Mouse (Mus musculus) Muller cell, postnatal 12 days (primary cell): ENCODE results near the gene Kmt5c.

Source experiments
- DNase-seq: peaks from one replicate; pipeline ENCODE4 v3.0.0-alpha.2; 2015; ENCODE audit errors: inconsistent ontology term

Gene Kmt5c

GRCm38 (mm10) chr7:4746326-4746980 lies 6.5 kb downstream of the Kmt5c start:
- DNase-seq: no peak

GRCm38 (mm10) chr7:4747156-4747899 lies 7.4 kb downstream of the Kmt5c start:
- DNase-seq: no peak

DNA sequence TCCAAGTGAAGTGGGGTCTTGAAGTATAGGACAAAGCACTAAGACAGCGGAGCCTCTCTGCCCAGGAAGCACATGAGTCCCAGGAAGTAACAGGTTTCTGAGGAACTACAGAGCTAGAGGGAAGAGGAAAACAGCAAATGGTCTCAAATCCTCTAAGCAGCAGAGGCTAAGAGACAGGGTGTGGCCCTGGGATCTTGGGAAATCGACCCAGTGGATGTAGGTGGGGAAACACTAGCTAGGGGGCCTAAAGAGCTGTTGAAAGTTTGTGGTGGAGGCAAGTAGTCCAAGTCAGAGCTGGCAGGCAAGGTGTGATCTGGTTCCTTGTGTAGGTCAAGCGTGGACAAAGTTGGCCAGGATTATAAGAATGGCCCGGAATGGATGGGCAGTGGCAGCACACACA lies 8.4 kb downstream of the Kmt5c start:
- no peak for DNase-seq

- DNase-seq: no peak
Measured at GRCm38 (mm10) chr7:4749169-4749568, 9.3 kb downstream of the Kmt5c start.

DNA sequence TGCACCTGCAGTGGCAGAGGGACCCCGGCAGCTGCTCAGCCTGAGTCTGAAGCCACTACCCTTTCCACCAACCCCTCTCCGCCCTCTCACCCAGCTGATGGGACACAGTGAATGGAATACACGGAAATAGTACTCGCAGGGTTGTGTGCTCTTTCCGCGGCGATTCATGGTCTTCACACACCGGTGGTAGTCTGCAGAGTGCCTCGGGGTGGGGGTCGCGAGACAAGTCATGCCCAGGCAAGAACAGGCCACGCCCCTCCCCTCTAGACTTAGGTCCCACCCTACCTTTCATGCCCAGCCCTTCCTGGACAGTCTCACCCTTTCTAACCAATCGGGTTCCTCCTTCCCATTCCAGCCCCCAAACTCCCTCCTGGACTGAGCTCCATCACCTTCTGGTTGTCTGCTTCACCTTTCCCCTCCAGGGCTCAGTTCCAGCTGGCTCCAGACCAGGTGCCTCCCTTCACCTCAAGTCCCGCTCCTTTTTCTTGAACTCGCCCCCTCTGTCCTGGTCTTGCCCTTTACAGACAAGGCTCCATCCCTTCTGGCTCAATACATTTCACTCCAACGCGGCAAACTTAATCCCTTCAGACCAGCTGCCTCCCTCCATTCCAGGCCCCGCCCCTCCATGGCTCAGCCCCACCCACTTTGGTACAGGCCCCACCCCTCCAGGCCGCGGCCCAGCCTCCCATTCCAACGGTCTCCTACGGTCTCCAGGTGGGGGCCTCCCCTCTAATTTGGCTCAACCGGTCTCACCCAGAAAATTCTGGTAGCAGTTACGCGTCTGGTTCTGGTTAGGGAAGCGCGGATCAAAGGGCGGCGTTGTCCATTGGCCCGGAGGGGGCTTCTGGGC lies 12.3 kb downstream of the Kmt5c start:
- DNase-seq: peak; percentile 88

DNA sequence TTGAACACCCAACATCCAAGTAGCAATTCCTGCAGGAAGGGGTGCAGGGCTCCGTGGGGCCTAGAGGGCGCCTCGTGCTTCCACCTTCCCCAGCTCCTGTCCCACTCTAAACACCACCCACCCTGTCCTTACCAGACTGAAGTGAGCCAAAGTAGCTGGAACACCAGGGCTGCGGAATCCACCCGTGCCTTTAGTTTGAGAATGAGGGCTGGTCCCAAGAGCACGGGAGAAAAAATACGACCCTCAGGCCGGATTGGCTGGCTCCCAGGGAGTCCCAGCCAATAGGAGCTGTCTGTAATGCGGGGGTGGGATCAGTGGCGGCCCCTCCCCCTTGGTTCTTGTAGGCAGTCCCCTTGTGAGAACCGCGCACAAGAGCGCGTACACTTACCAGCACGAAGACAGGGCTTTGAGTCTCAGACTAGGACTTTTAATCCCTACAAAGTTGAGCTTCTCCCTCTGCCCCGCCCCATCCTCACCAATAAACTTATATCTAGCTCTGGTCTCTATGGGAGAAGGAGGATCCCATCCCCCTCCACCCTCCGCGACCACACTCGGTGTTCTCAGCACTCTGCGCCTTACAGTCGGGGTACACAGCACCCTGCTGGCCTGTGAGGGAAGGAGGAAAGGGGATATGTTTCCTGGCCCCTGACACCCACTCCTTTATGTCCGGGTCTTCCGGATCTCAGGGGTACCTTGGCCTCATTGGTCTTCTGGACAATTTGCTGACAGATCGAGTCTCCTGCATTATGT lies 13.1 kb downstream of the Kmt5c start, which contains the start of gene Cox6b2:
Cox6b2 (minus strand) TSS at position 274 of the 750 bp plus-strand sequence.
- DNase-seq: peak; percentile 95

GRCm38 (mm10) chr7:4759670-4760069 lies 19.8 kb downstream of the Kmt5c start:
- DNase-seq: no peak

DNA sequence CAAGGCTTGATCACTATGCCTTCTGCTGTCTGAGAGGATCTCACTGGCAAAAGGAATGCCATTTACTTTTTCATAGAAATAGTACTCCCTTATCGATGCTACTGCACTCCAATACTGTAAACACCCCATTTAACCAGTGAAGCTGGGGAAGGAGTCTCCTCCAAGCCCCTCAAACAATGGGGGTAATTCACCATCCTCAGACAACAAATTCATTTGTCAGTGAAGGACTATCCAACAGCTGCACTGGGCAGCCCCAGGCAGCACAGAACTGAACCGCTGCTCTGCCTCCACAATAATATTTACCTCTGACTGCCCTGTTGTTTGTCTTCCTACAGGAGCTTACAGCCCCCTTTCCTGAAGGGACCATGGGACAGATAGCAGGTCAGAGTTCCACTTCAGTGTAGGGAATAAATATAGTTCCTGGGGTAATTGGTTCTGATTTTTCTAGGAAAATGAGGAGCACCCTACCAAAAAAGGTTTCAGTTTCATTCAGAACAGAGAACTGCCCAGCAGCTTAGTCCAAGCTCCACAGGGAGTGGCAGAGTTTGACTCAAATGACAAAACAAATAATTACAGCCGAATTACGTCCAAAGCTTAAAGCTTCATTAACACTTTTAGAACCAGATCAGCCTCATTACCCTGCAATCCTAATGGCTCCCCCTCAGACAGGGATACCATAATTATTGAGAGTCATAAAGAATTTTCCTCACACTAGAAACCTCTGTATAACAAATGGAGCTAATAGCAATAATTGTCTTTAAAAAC lies 25.2 kb downstream of the Kmt5c start:
- no peak for DNase-seq

GRCm38 (mm10) chr7:4771202-4771601 lies 31.3 kb downstream of the Kmt5c start, which contains the start of gene Fam71e2:
TSS of gene Fam71e2 (minus strand) at chr7:4771302.
- DNase-seq: no peak

DNA sequence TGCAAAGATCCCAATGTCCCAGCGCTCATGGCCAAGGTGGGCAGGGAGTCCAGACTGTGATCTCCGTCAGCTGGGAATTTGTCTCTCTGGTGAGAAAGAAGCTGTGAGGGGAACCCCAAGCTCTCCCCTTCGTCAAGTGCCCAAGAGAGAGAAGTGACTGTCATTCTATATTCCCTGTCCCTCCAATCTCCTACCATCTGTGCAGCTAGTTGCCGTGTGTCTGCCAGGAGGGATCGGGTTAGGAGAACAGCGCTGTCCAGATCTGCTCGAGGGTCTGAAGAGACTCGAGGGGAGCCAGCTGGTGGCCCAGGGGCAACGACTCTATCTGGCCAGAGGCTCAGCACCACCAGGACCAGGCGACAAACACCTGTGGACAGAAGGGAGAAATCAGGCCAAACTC lies 36.2 kb downstream of the Kmt5c start:
- no peak for DNase-seq

DNA sequence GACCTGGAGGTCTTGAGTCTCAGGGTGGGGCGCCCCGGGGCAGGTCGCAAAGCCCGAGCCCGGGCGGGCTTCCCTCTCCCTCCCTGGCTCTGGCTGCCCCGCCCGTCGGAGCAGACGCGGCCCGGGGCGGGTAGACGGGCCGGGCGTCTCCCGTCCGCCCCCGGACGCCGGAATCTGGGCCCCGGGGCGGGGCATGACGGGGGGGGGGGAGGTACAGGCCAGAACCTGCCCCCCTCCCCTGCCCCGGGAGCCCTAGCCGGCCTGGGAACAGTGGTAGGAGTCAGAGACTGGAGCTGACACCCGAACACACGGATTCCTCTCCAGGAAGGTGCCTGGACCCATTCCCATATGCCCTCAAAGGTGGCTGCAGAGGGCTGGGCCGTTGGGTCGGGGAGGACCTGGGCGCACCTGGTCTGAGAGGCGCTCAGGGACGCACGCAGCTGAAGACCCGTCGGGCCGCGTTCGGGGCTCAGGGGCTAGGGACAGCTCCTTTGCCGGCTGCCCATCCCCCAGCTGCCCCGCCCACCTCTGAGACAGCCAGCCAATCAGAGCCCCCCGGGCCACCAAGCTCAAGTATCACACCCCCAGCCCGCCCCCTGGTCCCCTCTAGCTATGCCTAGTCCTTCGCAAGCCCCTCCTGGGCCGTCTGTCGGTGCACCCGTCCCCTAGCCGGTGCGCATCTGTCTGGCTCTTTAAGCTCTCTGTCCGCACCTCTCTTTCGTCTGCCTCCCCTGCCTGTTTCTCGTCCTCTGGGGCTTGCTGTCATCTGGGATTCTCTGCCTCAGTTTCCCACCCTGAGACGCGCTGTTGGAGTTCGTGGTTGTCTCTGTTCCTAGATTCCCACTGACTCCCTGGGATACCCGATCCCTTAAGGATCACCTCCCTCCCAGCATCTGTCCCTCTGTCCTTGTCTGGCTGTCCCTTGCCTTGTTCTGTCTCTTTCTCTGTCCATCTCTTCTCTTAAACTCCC lies 37.2 kb downstream of the Kmt5c start:
- peak; percentile 84 for DNase-seq

GRCm38 (mm10) chr7:4777851-4778637 lies 38.1 kb downstream of the Kmt5c start:
- DNase-seq: no peak

DNA sequence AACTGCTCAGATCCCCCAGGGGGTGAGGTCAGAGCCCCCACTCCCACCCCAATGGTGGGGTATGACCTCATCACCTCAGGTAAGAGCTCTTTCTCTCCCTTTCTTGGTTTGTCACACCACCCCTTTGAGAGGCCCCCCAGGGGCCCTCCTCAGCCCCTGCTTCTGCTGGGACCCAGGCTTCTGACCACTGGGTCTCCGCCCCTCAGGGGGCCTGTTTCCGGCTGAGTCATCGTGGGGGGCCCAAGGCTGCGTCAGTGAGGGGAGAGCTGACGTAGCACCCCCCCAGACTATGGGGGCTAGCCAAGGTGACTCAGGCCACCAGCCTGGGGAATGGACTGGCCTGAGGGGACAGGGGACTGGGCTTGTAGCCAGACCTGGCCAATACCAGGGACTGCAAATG lies 40.0 kb downstream of the Kmt5c start:
- DNase-seq: no peak

- DNase-seq: no peak
Measured at GRCm38 (mm10) chr7:4782130-4782529, 42.2 kb downstream of the Kmt5c start.

DNA sequence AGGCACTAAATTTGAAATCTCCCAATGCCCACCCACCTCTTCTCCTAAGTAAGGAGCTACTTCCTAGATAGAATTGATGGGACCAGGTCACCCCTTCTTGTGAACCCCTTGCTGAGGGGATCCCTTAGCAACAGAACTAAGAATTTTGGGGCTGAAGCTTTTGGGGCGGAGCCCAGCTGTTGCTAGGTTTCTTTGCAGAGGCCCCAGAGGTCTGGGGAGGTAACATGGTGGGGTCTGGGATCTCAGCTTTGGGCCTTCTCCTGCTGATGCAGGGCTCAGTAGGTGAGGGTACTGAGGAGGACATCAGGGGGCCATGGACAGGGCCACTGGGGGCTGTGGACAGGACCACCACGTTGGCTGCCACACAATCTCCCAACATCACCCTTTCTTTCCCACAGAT lies 42.8 kb downstream of the Kmt5c start, which contains the start of the genes Il11 and Tmem190:
Il11 (minus strand) TSS at position 101 of the 400 bp plus-strand sequence.
Tmem190 (plus strand) TSS at position 179 of the 400 bp plus-strand sequence.
- DNase-seq: no peak

- no peak for DNase-seq
Measured at GRCm38 (mm10) chr7:4783667-4784268, 43.9 kb downstream of the Kmt5c start.

DNA sequence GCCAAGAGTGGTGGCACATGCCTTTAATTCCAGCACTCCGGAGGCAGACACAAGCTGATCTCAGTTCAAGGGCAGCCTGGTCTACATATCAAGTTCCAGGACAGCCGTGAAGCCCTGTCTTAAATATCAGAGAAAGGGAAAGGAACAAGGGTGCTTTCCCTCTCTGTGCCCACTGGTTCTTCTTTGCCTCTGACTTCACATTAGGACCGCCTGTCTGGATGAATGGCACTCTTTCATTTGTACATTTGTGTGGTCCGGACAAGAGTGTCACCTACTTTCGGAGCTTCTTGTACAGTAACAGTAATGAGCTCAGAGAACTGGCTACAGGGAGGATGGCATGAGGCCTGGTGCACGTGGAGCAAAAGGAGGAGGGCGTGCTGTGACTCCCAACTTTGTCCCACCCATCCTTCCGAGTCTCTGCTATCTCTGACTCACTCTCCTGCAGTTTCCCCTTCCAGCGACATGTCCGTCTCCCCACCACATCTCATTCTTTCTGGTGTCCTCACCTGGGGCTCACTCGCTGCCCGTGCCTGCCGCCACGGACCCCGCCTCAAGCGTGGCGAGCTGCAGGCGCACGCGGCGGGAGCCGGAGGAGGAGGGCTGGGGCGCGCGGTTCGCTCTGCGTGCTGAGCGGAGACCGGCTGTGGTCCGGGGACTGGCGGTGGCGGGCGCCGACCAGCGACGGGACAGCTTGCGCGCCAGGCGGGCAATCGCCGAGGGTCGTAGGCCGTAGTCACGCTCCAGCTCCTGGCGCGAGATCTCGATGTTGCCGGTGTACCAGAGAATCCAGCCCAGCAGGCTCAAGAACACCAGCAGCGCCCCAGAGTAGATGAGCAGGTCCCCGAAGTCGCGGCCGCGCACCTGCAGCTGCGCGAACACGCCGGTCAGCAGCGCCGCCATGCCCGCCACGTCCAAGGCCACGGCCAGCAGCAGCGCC lies 48.9 kb downstream of the Kmt5c start:
- peak; percentile 72 for DNase-seq
